Mouse (Mus musculus): ENCODE results near the gene Ptpre. TPM values are rescaled to one million over a fixed set of nuclear protein-coding genes. Genes with fewer than 3 reads are reported as not detected.
"Not testable (repeated sequence)": the region's sequence is repeated elsewhere in the genome, so short reads cannot be mapped to it uniquely, and the experiment has no call there.

Gene Ptpre
- polyA plus RNA-seq, 1 experiment from 2014 or later, result 3.4 TPM

- ATAC-seq (ENCODE audit: insufficient read depth, low FRiP score, low read depth), result no peak
- Histone ChIP-seq H3K27ac (no peak overlapping the region), H3K4me1 (peaks cover 10% of the 10 kb centered on the region), H3K9me3 (no peaks in the 10 kb centered on the region), H3K9ac (no peak overlapping the region), H3K36me3 (no peaks in the 10 kb centered on the region), H3K4me2 (no peak overlapping the region), H3K4me3 (replicated peaks) (no peak overlapping the region), H3K27me3 (replicated peaks) (no peaks in the 10 kb centered on the region)
- WGBS, result 90% methylated on average over 3 of the region's 3 CpGs
These were observed 76.1 kb downstream of the Ptpre start for GRCm38 (mm10) chr7:135613380-135613779.

DNA sequence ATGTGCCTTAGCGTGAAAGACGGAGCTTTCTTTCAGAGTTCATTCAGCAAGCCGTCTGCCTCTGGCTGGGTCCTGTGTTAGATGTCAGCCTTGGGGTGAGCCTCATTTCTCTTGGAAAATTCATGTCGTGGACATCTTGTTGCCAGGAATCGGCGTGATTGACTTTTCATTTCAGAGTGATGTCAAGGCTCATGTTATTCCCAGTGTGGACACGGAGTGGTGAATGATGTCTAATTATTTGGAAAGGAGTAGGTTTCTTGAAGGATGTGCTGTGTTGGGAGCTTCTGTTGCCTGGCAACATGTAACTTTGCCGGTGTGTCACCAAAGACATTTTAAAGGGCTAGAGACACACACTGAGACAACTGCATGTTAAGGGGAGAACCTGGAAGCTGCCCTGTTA, 77.6 kb downstream of the Ptpre start:
- no peak for ATAC-seq (ENCODE audit: insufficient read depth, low FRiP score, low read depth)
- Histone ChIP-seq H3K9me3 (no peaks in the 10 kb centered on the region), H3K36me3 (no peaks in the 10 kb centered on the region), H3K27me3 (replicated peaks) (no peaks in the 10 kb centered on the region), H3K27ac (no peak overlapping the region), H3K4me2 (no peak overlapping the region), H3K4me1 (no peaks in the 10 kb centered on the region), H3K4me3 (replicated peaks) (no peak overlapping the region), H3K9ac (no peak overlapping the region)
- WGBS, result 79% methylated on average over 8 of the region's 8 CpGs

- not testable (repeated sequence) for H3K36me3 ChIP-seq; H3K9me3 ChIP-seq; H3K4me3 ChIP-seq (replicated peaks); H3K4me2 ChIP-seq; H3K4me1 ChIP-seq; H3K27me3 ChIP-seq (replicated peaks); ATAC-seq (ENCODE audit: insufficient read depth, low FRiP score, low read depth); H3K9ac ChIP-seq; H3K27ac ChIP-seq
These were observed 79.2 kb downstream of the Ptpre start for GRCm38 (mm10) chr7:135616479-135616878.

DNA sequence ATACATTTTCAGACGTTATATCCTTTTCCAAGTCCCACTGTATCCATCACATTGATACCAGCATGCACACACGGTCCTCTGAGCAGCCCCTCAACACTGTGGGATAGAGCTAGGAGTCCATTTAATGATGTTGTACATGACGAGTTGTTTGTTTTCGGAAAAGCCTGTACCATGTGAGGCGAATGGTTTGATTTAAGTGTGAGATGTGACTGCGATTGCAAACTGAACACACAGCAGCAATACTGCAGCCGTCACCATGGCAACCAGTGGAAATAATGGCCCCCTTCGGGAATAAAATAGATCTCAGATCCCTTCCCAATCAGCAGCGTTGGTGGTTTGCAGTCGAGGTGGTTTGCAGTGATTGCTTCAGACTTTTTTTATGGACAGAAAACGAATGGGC, 80.5 kb downstream of the Ptpre start:
- Histone ChIP-seq H3K9me3 (no peaks in the 10 kb centered on the region), H3K4me3 (replicated peaks) (no peak overlapping the region), H3K4me2 (no peak overlapping the region), H3K9ac (no peak overlapping the region), H3K4me1 (no peaks in the 10 kb centered on the region), H3K36me3 (no peaks in the 10 kb centered on the region), H3K27me3 (replicated peaks) (no peaks in the 10 kb centered on the region), H3K27ac (no peak overlapping the region)
- no peak for ATAC-seq (ENCODE audit: insufficient read depth, low FRiP score, low read depth)
- WGBS, result 79% methylated on average over 11 of the region's 11 CpGs

- H3K4me3 ChIP-seq (replicated peaks), result no peak overlapping the region
- no peaks in the 10 kb centered on the region for H3K36me3 ChIP-seq
- H3K4me2 ChIP-seq, result no peak overlapping the region
- H3K4me1 ChIP-seq, result no peaks in the 10 kb centered on the region
- H3K27me3 ChIP-seq (replicated peaks), result no peaks in the 10 kb centered on the region
- WGBS, result 61% methylated on average over 6 of the region's 6 CpGs
- no peak overlapping the region for H3K9ac ChIP-seq
- ATAC-seq (ENCODE audit: insufficient read depth, low FRiP score, low read depth), result no peak
- no peaks in the 10 kb centered on the region for H3K9me3 ChIP-seq
- no peak overlapping the region for H3K27ac ChIP-seq
These were observed 84.4 kb downstream of the Ptpre start for GRCm38 (mm10) chr7:135621649-135622048.

DNA sequence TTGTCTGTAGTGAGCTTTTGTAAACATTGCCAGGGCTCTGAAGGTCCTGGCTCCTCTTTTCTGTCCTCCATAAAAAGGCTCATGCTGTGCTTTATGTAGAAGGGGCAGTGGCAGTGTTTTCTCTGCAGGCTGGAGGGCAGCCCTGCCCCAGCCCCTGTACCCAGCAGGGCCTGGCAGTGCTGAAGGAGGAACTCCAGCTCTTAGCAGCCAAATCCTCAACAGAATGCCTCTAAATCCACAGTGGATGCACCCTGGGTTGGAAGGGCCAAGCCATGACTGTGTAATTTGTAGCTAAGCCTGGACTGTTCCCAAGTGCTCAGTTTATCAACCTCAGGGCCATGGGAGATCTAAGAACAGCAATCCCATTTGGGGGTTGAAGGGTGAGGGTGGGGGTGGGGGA, 85.0 kb downstream of the Ptpre start:
- Histone ChIP-seq H3K9me3 (no peaks in the 10 kb centered on the region), H3K27me3 (replicated peaks) (no peaks in the 10 kb centered on the region), H3K27ac (no peak overlapping the region), H3K4me1 (no peaks in the 10 kb centered on the region), H3K4me2 (no peak overlapping the region), H3K36me3 (no peaks in the 10 kb centered on the region), H3K4me3 (replicated peaks) (no peak overlapping the region), H3K9ac (no peak overlapping the region)
- ATAC-seq (ENCODE audit: insufficient read depth, low FRiP score, low read depth), result no peak

DNA sequence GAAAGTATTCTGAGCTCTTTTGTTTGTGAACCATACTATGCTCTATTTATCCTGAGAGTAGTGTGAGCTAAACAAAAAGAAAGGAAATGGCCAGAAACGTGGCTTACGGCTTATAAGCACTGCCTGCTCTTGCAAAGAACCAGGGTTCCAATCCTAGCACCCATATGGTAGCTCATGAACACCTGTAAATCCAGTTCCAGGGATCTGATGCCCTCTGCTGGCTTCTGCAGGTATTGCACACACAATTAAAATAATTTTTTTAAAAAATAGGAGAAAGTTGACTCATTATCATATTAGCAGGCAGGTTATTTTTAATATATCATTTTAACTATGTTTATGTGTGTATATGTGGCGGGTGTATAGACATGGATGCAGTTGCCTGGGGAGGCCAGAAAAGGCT, 87.6 kb downstream of the Ptpre start:
- Histone ChIP-seq H3K4me3 (replicated peaks) (no peak overlapping the region), H3K27me3 (replicated peaks) (no peaks in the 10 kb centered on the region), H3K27ac (no peak overlapping the region), H3K4me2 (no peak overlapping the region), H3K9me3 (no peaks in the 10 kb centered on the region), H3K9ac (no peak overlapping the region), H3K4me1 (no peaks in the 10 kb centered on the region), H3K36me3 (no peaks in the 10 kb centered on the region)
- ATAC-seq (ENCODE audit: insufficient read depth, low FRiP score, low read depth), result no peak
- 75% methylated on average over 3 of the region's 3 CpGs for WGBS

- Histone ChIP-seq H3K9me3 (no peaks in the 10 kb centered on the region), H3K4me3 (replicated peaks) (no peak overlapping the region), H3K4me1 (no peaks in the 10 kb centered on the region), H3K27ac (no peak overlapping the region), H3K4me2 (no peak overlapping the region), H3K36me3 (no peaks in the 10 kb centered on the region), H3K27me3 (replicated peaks) (no peaks in the 10 kb centered on the region), H3K9ac (no peak overlapping the region)
- no peak for ATAC-seq (ENCODE audit: insufficient read depth, low FRiP score, low read depth)
- 70% methylated on average over 7 of the region's 7 CpGs for WGBS
These were observed 91.1 kb downstream of the Ptpre start for GRCm38 (mm10) chr7:135628363-135628762.

- no peaks in the 10 kb centered on the region for H3K27me3 ChIP-seq (replicated peaks)
- no peak overlapping the region for H3K27ac ChIP-seq
- 55% methylated on average over 9 of the region's 9 CpGs for WGBS
- no peak overlapping the region for H3K9ac ChIP-seq
- no peak overlapping the region for H3K4me3 ChIP-seq (replicated peaks)
- H3K9me3 ChIP-seq, result no peaks in the 10 kb centered on the region
- ATAC-seq (ENCODE audit: insufficient read depth, low FRiP score, low read depth), result no peak
- no peaks in the 10 kb centered on the region for H3K4me1 ChIP-seq
- no peaks in the 10 kb centered on the region for H3K36me3 ChIP-seq
- no peak overlapping the region for H3K4me2 ChIP-seq
These were observed 91.7 kb downstream of the Ptpre start for GRCm38 (mm10) chr7:135629019-135629418.

DNA sequence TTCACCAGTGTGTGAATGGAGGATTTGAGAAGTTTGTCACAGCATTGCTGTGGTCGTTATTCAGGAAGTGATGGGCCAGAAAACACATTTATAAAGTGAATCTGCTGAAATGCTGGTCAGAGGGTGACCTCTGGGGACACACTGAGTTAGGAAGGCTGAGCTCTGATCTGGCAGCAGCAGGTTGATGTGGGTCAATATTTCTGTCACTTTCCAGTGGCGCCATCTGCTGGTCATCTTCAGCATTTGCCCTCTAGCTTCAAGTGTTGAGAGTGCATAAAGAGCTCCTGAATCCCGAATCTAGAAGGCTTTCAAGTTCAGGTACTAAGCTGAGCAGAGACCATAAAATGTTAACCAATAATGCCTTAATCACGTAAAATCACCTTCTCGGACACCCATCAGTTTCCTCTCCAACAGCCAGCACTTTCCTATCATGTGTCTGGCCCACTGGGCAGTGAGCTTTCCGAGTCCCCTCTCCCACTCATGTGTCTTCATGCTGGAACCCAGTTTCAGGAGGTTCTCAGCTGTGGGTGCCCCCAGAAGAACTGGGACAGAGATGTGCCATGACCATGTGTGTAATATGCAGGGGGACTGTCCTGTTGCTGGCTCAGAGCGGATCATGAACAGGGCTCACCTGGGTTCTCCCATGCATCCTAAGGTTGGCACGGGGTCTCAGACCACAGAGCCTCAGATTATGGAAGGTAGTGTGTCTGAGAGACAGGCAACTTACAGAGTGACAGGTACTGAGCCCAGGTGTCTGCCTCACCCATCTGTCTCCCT, 94.7 kb downstream of the Ptpre start:
- WGBS, result 58% methylated on average over 8 of the region's 8 CpGs
- H3K4me1 ChIP-seq, result no peaks in the 10 kb centered on the region
- H3K9me3 ChIP-seq, result no peaks in the 10 kb centered on the region
- H3K27ac ChIP-seq, result no peak overlapping the region
- H3K9ac ChIP-seq, result no peak overlapping the region
- H3K36me3 ChIP-seq, result no peaks in the 10 kb centered on the region
- no peak overlapping the region for H3K4me3 ChIP-seq (replicated peaks)
- no peak overlapping the region for H3K4me2 ChIP-seq
- no peaks in the 10 kb centered on the region for H3K27me3 ChIP-seq (replicated peaks)
- no peak for ATAC-seq (ENCODE audit: insufficient read depth, low FRiP score, low read depth)

GRCm38 (mm10) chr7:135632716-135633258, 95.5 kb downstream of the Ptpre start:
- Histone ChIP-seq H3K4me1 (no peaks in the 10 kb centered on the region), H3K27ac (no peak overlapping the region), H3K9me3 (no peaks in the 10 kb centered on the region), H3K4me2 (no peak overlapping the region), H3K27me3 (replicated peaks) (no peaks in the 10 kb centered on the region), H3K9ac (no peak overlapping the region), H3K36me3 (no peaks in the 10 kb centered on the region), H3K4me3 (replicated peaks) (no peak overlapping the region)
- no peak for ATAC-seq (ENCODE audit: insufficient read depth, low FRiP score, low read depth)
- 67% methylated on average over 7 of the region's 7 CpGs for WGBS

GRCm38 (mm10) chr7:135634851-135635624, 97.8 kb downstream of the Ptpre start:
- WGBS, result 72% methylated on average over 16 of the region's 16 CpGs
- no peak for ATAC-seq (ENCODE audit: insufficient read depth, low FRiP score, low read depth)
- Histone ChIP-seq H3K27ac (no peak overlapping the region), H3K4me2 (no peak overlapping the region), H3K9me3 (no peaks in the 10 kb centered on the region), H3K4me3 (replicated peaks) (no peak overlapping the region), H3K36me3 (no peaks in the 10 kb centered on the region), H3K27me3 (replicated peaks) (no peaks in the 10 kb centered on the region), H3K4me1 (no peaks in the 10 kb centered on the region), H3K9ac (no peak overlapping the region)

Measured in stomach, embryonic 15.5 days (tissue).